8 mouse cellular contexts compared by ENCODE assay signal in genomic region chr4:105316478-105317206, GRCm38 (mm10).
DNase-seq lines count a peak whose midpoint lies in the region; ATAC-seq and TF ChIP-seq lines count a peak whose summit lies in the region.

No protein-coding gene starts in this region.

- H3K4me1 ChIP-seq in heart, embryonic 11.5 days (ENCODE audit: control insufficient read depth, insufficient read depth, low read length): no peaks in the 10 kb centered on the region
- H3K4me1 ChIP-seq in MEL (ENCODE audit: control insufficient read depth in 1 of 2, insufficient read depth in 2 of 2, low read length in 2 of 2): no peaks in the 10 kb centered on the region
- H3K4me1 ChIP-seq in midbrain, embryonic 10.5 days: no peaks in the 10 kb centered on the region
- no peaks in the 10 kb centered on the region for H3K4me1 ChIP-seq in midbrain, embryonic 15.5 days

- H3K4me2 ChIP-seq in heart, embryonic 11.5 days: no peak overlapping the region
- no peak overlapping the region for H3K4me2 ChIP-seq in midbrain, embryonic 15.5 days

- no peaks in the 10 kb centered on the region for H3K36me3 ChIP-seq in heart, embryonic 11.5 days (ENCODE audit: control insufficient read depth, insufficient read depth, low read length)
- no peaks in the 10 kb centered on the region for H3K36me3 ChIP-seq in MEL (ENCODE audit: control insufficient read depth in 1 of 2, insufficient read depth in 2 of 2, low read length in 2 of 2)
- no peaks in the 10 kb centered on the region for H3K36me3 ChIP-seq in midbrain, embryonic 10.5 days
- H3K36me3 ChIP-seq in midbrain, embryonic 15.5 days (replicated peaks): no peaks in the 10 kb centered on the region

- H3K79me2 ChIP-seq in MEL (ENCODE audit: control insufficient read depth, insufficient read depth, low read length, poor library complexity): no peaks in the 10 kb centered on the region

- no peak overlapping the region for H3K4me3 ChIP-seq in heart, embryonic 11.5 days (ENCODE audit: low read depth, low read length)
- no peak overlapping the region for H3K4me3 ChIP-seq in MEL (ENCODE audit: control insufficient read depth in 1 of 2, insufficient read depth in 1 of 2, low read depth in 2 of 2, low read length in 2 of 2)
- H3K4me3 ChIP-seq in midbrain, embryonic 10.5 days: no peak overlapping the region
- H3K4me3 ChIP-seq in midbrain, embryonic 15.5 days: no peak overlapping the region

- WGBS in heart, embryonic 11.5 days (ENCODE audit: insufficient replicate concordance): 69% methylated on average over 12 of the region's 12 CpGs
- 82% methylated on average over 12 of the region's 12 CpGs for WGBS in midbrain, embryonic 10.5 days
- WGBS in midbrain, embryonic 15.5 days: 81% methylated on average over 12 of the region's 12 CpGs

- no peak for TF ChIP-seq EP300 in MEL (IDR thresholded peaks at IDR 0.05; ENCODE audit: low read depth in 1 of 2, low read length in 2 of 2)

- peak; percentile 17 to 49 (median 43); a peak in 4 of 6 replicates for TF ChIP-seq CTCF in MEL (IDR thresholded peaks at IDR 0.05 in 2 of 3, conservative IDR thresholded peaks at IDR 0.05 in 1 of 3; ENCODE audit: control insufficient read depth in 1 of 3, insufficient read depth in 1 of 3, low read depth in 2 of 3, low read length in 3 of 3, poor library complexity in 1 of 3, severe bottlenecking in 1 of 3)

- peak; percentile 44 for DNase-seq in heart, adult 8-10 months (ENCODE audit: low spot score)
- DNase-seq in MEL (ENCODE audit: low read depth, low spot score) (peak; percentile 23), MN1 (ENCODE audit: low spot score) (no peak)
- peak; percentile 32 to 35 for DNase-seq in heart, adult 9 months (ENCODE audit: low spot score in 2 of 2)
- no peak for DNase-seq in midbrain, embryonic 10.5 days (ENCODE audit: low spot score)

- H3K27me3 ChIP-seq in heart, embryonic 11.5 days (ENCODE audit: control insufficient read depth, insufficient read depth, low read length): no peaks in the 10 kb centered on the region
- H3K27me3 ChIP-seq in MEL (ENCODE audit: control insufficient read depth in 1 of 2, insufficient read depth in 2 of 2, low read length in 2 of 2): no peaks in the 10 kb centered on the region
- no peaks in the 10 kb centered on the region for H3K27me3 ChIP-seq in midbrain, embryonic 10.5 days (ENCODE audit: low read depth, poor library complexity, severe bottlenecking)
- H3K27me3 ChIP-seq in midbrain, embryonic 15.5 days (replicated peaks): no peaks in the 10 kb centered on the region

- H3K27ac ChIP-seq in heart, embryonic 11.5 days (ENCODE audit: low read depth, low read length): no peak overlapping the region
- no peak overlapping the region for H3K27ac ChIP-seq in MEL (ENCODE audit: control insufficient read depth, low read depth, low read length)
- no peak overlapping the region for H3K27ac ChIP-seq in midbrain, embryonic 10.5 days (replicated peaks)
- H3K27ac ChIP-seq in midbrain, embryonic 15.5 days: no peak overlapping the region

- peak; percentile 36 for TF ChIP-seq RAD21 in MEL (IDR thresholded peaks at IDR 0.05; ENCODE audit: low read depth, low read length)

- no peak overlapping the region for H3K9ac ChIP-seq in heart, embryonic 11.5 days (ENCODE audit: low read depth, low read length)
- no peak overlapping the region for H3K9ac ChIP-seq in MEL (ENCODE audit: control insufficient read depth, low read depth, low read length, poor library complexity, severe bottlenecking)
- H3K9ac ChIP-seq in midbrain, embryonic 15.5 days: no peak overlapping the region

- H3K9me3 ChIP-seq in heart, embryonic 11.5 days (replicated peaks; ENCODE audit: control insufficient read depth, low read length): no peaks in the 10 kb centered on the region
- no peaks in the 10 kb centered on the region for H3K9me3 ChIP-seq in MEL (replicated peaks; ENCODE audit: insufficient read depth, low read length)
- no peaks in the 10 kb centered on the region for H3K9me3 ChIP-seq in midbrain, embryonic 10.5 days (replicated peaks)
- H3K9me3 ChIP-seq in midbrain, embryonic 15.5 days: no peaks in the 10 kb centered on the region

- no peak for TF ChIP-seq POLR2A in MEL (IDR thresholded peaks at IDR 0.05; ENCODE audit: control insufficient read depth in 1 of 2, insufficient read depth in 1 of 2, low read depth in 1 of 2, low read length in 2 of 2, poor library complexity in 1 of 2)

- no peak for ATAC-seq in heart, embryonic 11.5 days (replicated peaks; ENCODE audit: insufficient number of reproducible peaks, low FRiP score, low TSS enrichment)
- ATAC-seq in megakaryocyte progenitor cell, adult 5-6 weeks (replicated peaks; ENCODE audit: poor library complexity): peak; percentile 95
- ATAC-seq in midbrain, embryonic 15.5 days (replicated peaks): no peak

TF ChIP-seq in MEL, 35 proteins besides CTCF, POLR2A, EP300 and RAD21:
- peak; percentile 54 for TF ChIP-seq SMC3 (IDR thresholded peaks at IDR 0.05; ENCODE audit: low read depth, low read length)
- TF ChIP-seq ZNF384 (IDR thresholded peaks at IDR 0.05; ENCODE audit: low read depth, low read length): no peak
- no peak for TF ChIP-seq BHLHE40 (IDR thresholded peaks at IDR 0.05; ENCODE audit: borderline replicate concordance, low read depth, low read length)
- TF ChIP-seq USF1 (IDR thresholded peaks at IDR 0.05; ENCODE audit: low read depth, low read length): peak; percentile 48; the same call in 1 of the 2 replicates

Comparison
In these comparisons a context has a peak if more than half of its experiments do, and no peak if none do; other contexts are left out.
1. DNase-seq: peak in heart, adult 8-10 months (single experiment), MEL (single experiment) and heart, adult 9 months (2 of 2); none in midbrain, embryonic 10.5 days (single experiment) and MN1 (single experiment).